Mouse (Mus musculus) liver, adult 10 weeks (tissue): Measurements from ENCODE around the gene Gm3238. TPM values are rescaled to one million over a fixed set of nuclear protein-coding genes. Genes with fewer than 3 reads are reported as not detected.

Source experiments
- polyA plus RNA-seq: library from polyadenylated mRNA; stranded (reverse); fragments of 350-450 nt; fragmentation: Illumina TruSeq; extraction: RNeasy Lipid Tissue Mini Kit (QIAGEN cat#74804); gene quantifications from one replicate; pipeline ENCODE4 v1.2.3, GENCODE M21; 2014; ENCODE audit warnings: low read depth, low replicate concordance

The Gm3238 gene
- polyA plus RNA-seq, result not detected

GRCm38 (mm10) chr10:77771225-77771624 lies at the start of gene Gm3238:
Gm3238 (minus strand) TSS chr10:77771325.

GRCm38 (mm10) chr10:77814382-77814781 lies 43.3 kb upstream of the Gm3238 start, which contains the start of gene Gm2696:
Gm2696 (plus strand) TSS chr10:77814682.

GRCm38 (mm10) chr10:77811743-77812142 lies 40.6 kb upstream of the Gm3238 start, which contains the start of gene Gm9507:
Gm9507 (minus strand) TSS chr10:77811843.

GRCm38 (mm10) chr10:77798921-77799508 lies 27.9 kb upstream of the Gm3238 start, which contains the start of gene Gm19668:
Gm19668 (minus strand) TSS chr10:77799133.

GRCm38 (mm10) chr10:77794976-77795375 lies 23.9 kb upstream of the Gm3238 start, which contains the start of gene Gm9639:
Gm9639 (minus strand) TSS chr10:77795076.

GRCm38 (mm10) chr10:77787876-77788275 lies 16.8 kb upstream of the Gm3238 start, which contains the start of gene Gm7137:
Gm7137 (minus strand) TSS chr10:77788200.

GRCm38 (mm10) chr10:77782442-77782841 lies 11.3 kb upstream of the Gm3238 start, which contains the start of gene Gm3250:
Gm3250 (minus strand) TSS chr10:77782542.

GRCm38 (mm10) chr10:77776844-77777243 lies 5.7 kb upstream of the Gm3238 start, which contains the start of gene Gm7138:
Gm7138 (minus strand) TSS chr10:77776944.

GRCm38 (mm10) chr10:77759582-77759981 lies 11.5 kb downstream of the Gm3238 start, which contains the start of gene Gm3233:
Gm3233 (minus strand) TSS chr10:77759682.

GRCm38 (mm10) chr10:77751254-77751653 lies 19.9 kb downstream of the Gm3238 start, which contains the start of gene Gm9736:
Gm9736 (minus strand) TSS chr10:77751354.

GRCm38 (mm10) chr10:77741924-77742688 lies 29.0 kb downstream of the Gm3238 start, which contains the start of gene Gm18596:
Gm18596 (minus strand) TSS chr10:77742638.

GRCm38 (mm10) chr10:77726186-77726585 lies 44.9 kb downstream of the Gm3238 start, which contains the start of gene Gm10100:
Gm10100 (plus strand) TSS chr10:77726486.

Other genes with a start within 250 kb of the Gm3238 start
- 1.2 TPM for gene Itgb2, start 241.1 kb downstream of the Gm3238 start, polyA plus RNA-seq
- 158 TPM for gene Pttg1ip, start 189.6 kb downstream of the Gm3238 start, polyA plus RNA-seq
- 72.2 TPM for gene Sumo3, start 165.2 kb downstream of the Gm3238 start, polyA plus RNA-seq
- gene Gm49325, start 165.1 kb downstream of the Gm3238 start, polyA plus RNA-seq, result not detected
- 10.8 TPM for gene Ube2g2, start 149.1 kb downstream of the Gm3238 start, polyA plus RNA-seq
- not detected for gene Tspear, start 84.8 kb downstream of the Gm3238 start, polyA plus RNA-seq
- not detected for gene Gm19402, start 80.6 kb downstream of the Gm3238 start, polyA plus RNA-seq
- gene Gm9508, start 74.1 kb downstream of the Gm3238 start, polyA plus RNA-seq, result not detected
- gene Gm10272, start 64.7 kb downstream of the Gm3238 start, polyA plus RNA-seq, result not detected
- gene Gm10024, start 59.9 kb downstream of the Gm3238 start, polyA plus RNA-seq, result not detected
- not detected for gene Gm10142, start 55.5 kb downstream of the Gm3238 start, polyA plus RNA-seq
- gene Krtap12-1, start 50.7 kb downstream of the Gm3238 start, polyA plus RNA-seq, result not detected
- not detected for gene Gm10100, start 44.8 kb downstream of the Gm3238 start, polyA plus RNA-seq
- not detected for gene Gm18596, start 28.7 kb downstream of the Gm3238 start, polyA plus RNA-seq
- not detected for gene Gm9736, start 20.0 kb downstream of the Gm3238 start, polyA plus RNA-seq
- not detected for gene Gm3233, start 11.6 kb downstream of the Gm3238 start, polyA plus RNA-seq
- not detected for gene Gm7138, start 5.6 kb upstream of the Gm3238 start, polyA plus RNA-seq
- gene Gm3250, start 11.2 kb upstream of the Gm3238 start, polyA plus RNA-seq, result not detected
- not detected for gene Gm7137, start 16.9 kb upstream of the Gm3238 start, polyA plus RNA-seq
- not detected for gene Gm9639, start 23.8 kb upstream of the Gm3238 start, polyA plus RNA-seq
- gene Gm19668, start 27.8 kb upstream of the Gm3238 start, polyA plus RNA-seq, result not detected
- not detected for gene Gm9507, start 40.5 kb upstream of the Gm3238 start, polyA plus RNA-seq
- not detected for gene Gm2696, start 43.4 kb upstream of the Gm3238 start, polyA plus RNA-seq
- not detected for gene Krtap10-4, start 55.8 kb upstream of the Gm3238 start, polyA plus RNA-seq
- gene Krtap10-10, start 64.6 kb upstream of the Gm3238 start, polyA plus RNA-seq, result not detected
- gene Gm36176, start 75.5 kb upstream of the Gm3238 start, polyA plus RNA-seq, result not detected
- not detected for gene Gm10318, start 81.5 kb upstream of the Gm3238 start, polyA plus RNA-seq
- not detected for gene Gm3285, start 90.7 kb upstream of the Gm3238 start, polyA plus RNA-seq
- 15.8 TPM for gene Lrrc3, start 131.2 kb upstream of the Gm3238 start, polyA plus RNA-seq
- 1.7 TPM for gene Trpm2, start 199.2 kb upstream of the Gm3238 start, polyA plus RNA-seq
- gene 1810043G02Rik, start 207.2 kb upstream of the Gm3238 start, polyA plus RNA-seq, result 0.72 TPM
- 1.1 TPM for gene Pfkl, start 238.8 kb upstream of the Gm3238 start, polyA plus RNA-seq